Comparison of ENCODE assay signal across 12 mouse cellular contexts in genomic region chr5:123122181-123122580, GRCm38 (mm10). TPM values are rescaled to one million over a fixed set of nuclear protein-coding genes. Genes with fewer than 3 reads are reported as not detected.
DNase-seq lines count a peak whose midpoint lies in the region; ATAC-seq and TF ChIP-seq lines count a peak whose summit lies in the region.
"Had no signal": no experiment of that assay in that cellular context is flagged by ENCODE, and none has a peak within 500 bp of the region (broad histone marks: within the 10 kb centered on the region; RNA-seq: fewer than 3 reads in every experiment).

No protein-coding gene starts in this region.

- no peak overlapping the region for H3K4me3 ChIP-seq in forebrain, postnatal 0 days (ENCODE audit: low read depth, low read length)
- no peak overlapping the region for H3K4me3 ChIP-seq in forebrain, embryonic 10.5 days
- H3K4me3 ChIP-seq in lung, postnatal 0 days (ENCODE audit: low read depth, low read length) = no peak overlapping the region
- no peak overlapping the region for H3K4me3 ChIP-seq in bone marrow, adult 2 months (replicated peaks; ENCODE audit: control insufficient read depth, low read depth, low read length)
- H3K4me3 ChIP-seq in forebrain, embryonic 13.5 days = no peak overlapping the region
- H3K4me3 ChIP-seq: liver, embryonic 13.5 days; midbrain, embryonic 13.5 days had no signal

- H3K27me3 ChIP-seq in forebrain, postnatal 0 days (ENCODE audit: insufficient read depth, low read length) = no peaks in the 10 kb centered on the region
- no peaks in the 10 kb centered on the region for H3K27me3 ChIP-seq in forebrain, embryonic 10.5 days (ENCODE audit: poor library complexity, severe bottlenecking)
- no peaks in the 10 kb centered on the region for H3K27me3 ChIP-seq in lung, postnatal 0 days (replicated peaks; ENCODE audit: insufficient read depth, low read length)
- H3K27me3 ChIP-seq in forebrain, embryonic 13.5 days = no peaks in the 10 kb centered on the region
- H3K27me3 ChIP-seq: liver, embryonic 13.5 days; midbrain, embryonic 13.5 days had no signal

- H3K27ac ChIP-seq in forebrain, postnatal 0 days (ENCODE audit: low read depth, low read length) = no peak overlapping the region
- no peak overlapping the region for H3K27ac ChIP-seq in forebrain, embryonic 10.5 days
- no peak overlapping the region for H3K27ac ChIP-seq in lung, postnatal 0 days (ENCODE audit: low read length)
- no peak overlapping the region for H3K27ac ChIP-seq in bone marrow, adult 2 months (ENCODE audit: control insufficient read depth, insufficient read depth, low read depth, low read length, poor library complexity)
- no peak overlapping the region for H3K27ac ChIP-seq in forebrain, embryonic 13.5 days
- H3K27ac ChIP-seq: liver, embryonic 13.5 days; midbrain, embryonic 13.5 days had no signal

- H3K4me1 ChIP-seq in forebrain, postnatal 0 days (ENCODE audit: insufficient read depth) = no peaks in the 10 kb centered on the region
- H3K4me1 ChIP-seq in forebrain, embryonic 10.5 days = peaks cover 21% of the 10 kb centered on the region
- H3K4me1 ChIP-seq in lung, postnatal 0 days (ENCODE audit: insufficient read depth, low read depth, low read length) = no peaks in the 10 kb centered on the region
- H3K4me1 ChIP-seq in bone marrow, adult 2 months (ENCODE audit: control insufficient read depth, insufficient read depth, low read length) = peaks cover 6% of the 10 kb centered on the region; the same call in 1 of the 2 replicates
- H3K4me1 ChIP-seq in forebrain, embryonic 13.5 days = no peaks in the 10 kb centered on the region

- no peak for DNase-seq in forebrain, postnatal 0 days
- no peak for DNase-seq in forebrain, embryonic 10.5 days (ENCODE audit: extremely low spot score, low spot score)
- no peak for DNase-seq in lung, postnatal 0 days (ENCODE audit: low spot score)
- DNase-seq in lung, postnatal 14 days = no peak
- DNase-seq in thymus, postnatal 14 days = peak; percentile 56
- DNase-seq in layer of hippocampus, adult 8-10 months (ENCODE audit: low spot score in 2 of 2) = no peak
- DNase-seq: cerebellum, postnatal 36 days; liver, embryonic 13.5 days had no signal

- 84% methylated on average over 4 of the region's 4 CpGs for WGBS in forebrain, postnatal 0 days
- 89% methylated on average over 4 of the region's 4 CpGs for WGBS in forebrain, embryonic 10.5 days
- WGBS in lung, postnatal 0 days = 92% methylated on average over 4 of the region's 4 CpGs
- WGBS in bone marrow, adult 2 months = 86% methylated on average over 4 of the region's 4 CpGs
- WGBS in forebrain, embryonic 13.5 days = 82% methylated on average over 4 of the region's 4 CpGs

- no peak overlapping the region for H3K9ac ChIP-seq in forebrain, postnatal 0 days
- no peak overlapping the region for H3K9ac ChIP-seq in lung, postnatal 0 days (replicated peaks; ENCODE audit: low read depth)
- no peak overlapping the region for H3K9ac ChIP-seq in forebrain, embryonic 13.5 days
- H3K9ac ChIP-seq: liver, embryonic 13.5 days; midbrain, embryonic 13.5 days had no signal

- peak; percentile 53 for TF ChIP-seq CTCF in forebrain, postnatal 0 days (IDR thresholded peaks at IDR 0.05; ENCODE audit: low read depth)
- peak; percentile 64 for TF ChIP-seq CTCF in lung, postnatal 0 days (IDR thresholded peaks at IDR 0.05)
- TF ChIP-seq CTCF in bone marrow, adult 2 months (IDR thresholded peaks at IDR 0.05; ENCODE audit: control insufficient read depth, insufficient read depth, low read length) = peak; percentile 63

- H3K4me2 ChIP-seq in forebrain, postnatal 0 days (ENCODE audit: low read depth) = no peak overlapping the region
- H3K4me2 ChIP-seq in lung, postnatal 0 days (replicated peaks; ENCODE audit: low read depth, low read length) = no peak overlapping the region
- no peak overlapping the region for H3K4me2 ChIP-seq in forebrain, embryonic 13.5 days
- H3K4me2 ChIP-seq: liver, embryonic 13.5 days; midbrain, embryonic 13.5 days had no signal

- TF ChIP-seq POLR2A in bone marrow, adult 2 months (IDR thresholded peaks at IDR 0.05; ENCODE audit: borderline replicate concordance, control insufficient read depth, low read depth, low read length) = no peak

- no peak for ATAC-seq in forebrain, postnatal 0 days
- no peak for ATAC-seq in lung, postnatal 0 days
- no peak for ATAC-seq in forebrain, embryonic 13.5 days
- ATAC-seq: hindbrain, embryonic 16.5 days; midbrain, embryonic 13.5 days had no signal

- no peak for TF ChIP-seq EP300 in lung, postnatal 0 days (IDR thresholded peaks at IDR 0.05)

- H3K36me3 ChIP-seq in forebrain, postnatal 0 days (ENCODE audit: insufficient read depth) = peaks cover 35% of the 10 kb centered on the region
- peaks cover 33% of the 10 kb centered on the region for H3K36me3 ChIP-seq in forebrain, embryonic 10.5 days (replicated peaks)
- no peaks in the 10 kb centered on the region; the same call in 1 of the 2 replicates for H3K36me3 ChIP-seq in lung, postnatal 0 days (ENCODE audit: insufficient read depth, low read length)
- peaks cover 41% of the 10 kb centered on the region for H3K36me3 ChIP-seq in forebrain, embryonic 13.5 days (ENCODE audit: poor library complexity, severe bottlenecking)

- H3K9me3 ChIP-seq in forebrain, postnatal 0 days (ENCODE audit: low read length) = no peaks in the 10 kb centered on the region
- 0 out of 2 replicates have a peak, but pooled peaks cover 3% of the 10 kb centered on the region for H3K9me3 ChIP-seq in forebrain, embryonic 10.5 days
- H3K9me3 ChIP-seq in lung, postnatal 0 days (ENCODE audit: low read length) = no peaks in the 10 kb centered on the region
- H3K9me3 ChIP-seq in forebrain, embryonic 13.5 days (replicated peaks) = no peaks in the 10 kb centered on the region; the same call in 1 of the 2 replicates
- H3K9me3 ChIP-seq: midbrain, embryonic 13.5 days had no signal

RNA-seq across cellular contexts. Expression of gene Rhof, which starts 10.3 kb away (rescaled TPM):
- 25.3 and 27.0 TPM in 2 replicates for total RNA-seq in forebrain, postnatal 0 days (2014; rRNA removed)
- 36.9 and 38.7 TPM in 2 replicates for polyA plus RNA-seq in forebrain, postnatal 0 days (2015; fragmentation: Nextera tagmentation; extraction: Ambion mirVana)
- 1.2 and 1.5 TPM in 2 replicates for polyA plus RNA-seq in forebrain, embryonic 10.5 days (2016; fragmentation: Nextera tagmentation; extraction: Ambion mirVana)
- polyA plus RNA-seq in lung, postnatal 0 days (2015; fragmentation: Nextera tagmentation; extraction: Ambion mirVana) = 12.4 and 16.8 TPM in 2 replicates
- 4.0 and 7.2 TPM in 2 replicates for polyA plus RNA-seq in bone marrow, adult 2 months (2011; ENCODE audit: insufficient read depth, insufficient read length, low replicate concordance, missing spikeins)
- 4.3 and 5.0 TPM in 2 replicates for polyA plus RNA-seq in forebrain, embryonic 13.5 days (2015; fragmentation: Nextera tagmentation; extraction: Ambion mirVana)
- 10 to 100 TPM; 42.0 to 46.6 (median 45.3) TPM for total RNA-seq in layer of hippocampus, adult 8-10 months (2022)

RNA-seq across cellular contexts. Expression of gene Setd1b, which starts 19.8 kb away (rescaled TPM):
- 3.9 and 5.6 TPM in 2 replicates for total RNA-seq in forebrain, postnatal 0 days (2014; rRNA removed)
- 5.1 and 7.6 TPM in 2 replicates for polyA plus RNA-seq in forebrain, postnatal 0 days (2015; fragmentation: Nextera tagmentation; extraction: Ambion mirVana)
- 7.6 and 8.1 TPM in 2 replicates for polyA plus RNA-seq in forebrain, embryonic 10.5 days (2016; fragmentation: Nextera tagmentation; extraction: Ambion mirVana)
- polyA plus RNA-seq in lung, postnatal 0 days (2015; fragmentation: Nextera tagmentation; extraction: Ambion mirVana) = 6.2 and 7.2 TPM in 2 replicates
- 27.7 and 34.2 TPM in 2 replicates for polyA plus RNA-seq in bone marrow, adult 2 months (2011; ENCODE audit: insufficient read depth, insufficient read length, low replicate concordance, missing spikeins)
- 13.4 and 13.9 TPM in 2 replicates for polyA plus RNA-seq in forebrain, embryonic 13.5 days (2015; fragmentation: Nextera tagmentation; extraction: Ambion mirVana)
- total RNA-seq in layer of hippocampus, adult 8-10 months (2022) = 10 to 100 TPM; 33.1 to 37.9 (median 35.0) TPM

RNA-seq across cellular contexts. Expression of gene Psmd9, which starts 47.0 kb away (rescaled TPM):
- 37.4 and 39.5 TPM in 2 replicates for total RNA-seq in forebrain, postnatal 0 days (2014; rRNA removed)
- 72.3 and 79.4 TPM in 2 replicates for polyA plus RNA-seq in forebrain, postnatal 0 days (2015; fragmentation: Nextera tagmentation; extraction: Ambion mirVana)
- 80.5 and 84.6 TPM in 2 replicates for polyA plus RNA-seq in forebrain, embryonic 10.5 days (2016; fragmentation: Nextera tagmentation; extraction: Ambion mirVana)
- 61.3 and 62.0 TPM in 2 replicates for polyA plus RNA-seq in lung, postnatal 0 days (2015; fragmentation: Nextera tagmentation; extraction: Ambion mirVana)
- polyA plus RNA-seq in bone marrow, adult 2 months (2011; ENCODE audit: insufficient read depth, insufficient read length, low replicate concordance, missing spikeins) = 70.7 and 83.3 TPM in 2 replicates
- polyA plus RNA-seq in forebrain, embryonic 13.5 days (2015; fragmentation: Nextera tagmentation; extraction: Ambion mirVana) = 75.5 and 77.3 TPM in 2 replicates
- total RNA-seq in layer of hippocampus, adult 8-10 months (2022) = 10 to 100 TPM; 26.2 to 34.3 (median 27.4) TPM

RNA-seq across cellular contexts. Expression of gene Tmem120b, which starts 54.0 kb away (rescaled TPM):
- total RNA-seq in forebrain, postnatal 0 days (2014; rRNA removed) = 18.0 and 18.1 TPM in 2 replicates
- 21.2 and 22.2 TPM in 2 replicates for polyA plus RNA-seq in forebrain, postnatal 0 days (2015; fragmentation: Nextera tagmentation; extraction: Ambion mirVana)
- 8.3 and 10.4 TPM in 2 replicates for polyA plus RNA-seq in forebrain, embryonic 10.5 days (2016; fragmentation: Nextera tagmentation; extraction: Ambion mirVana)
- 11.9 and 12.2 TPM in 2 replicates for polyA plus RNA-seq in lung, postnatal 0 days (2015; fragmentation: Nextera tagmentation; extraction: Ambion mirVana)
- 33.5 and 38.8 TPM in 2 replicates for polyA plus RNA-seq in bone marrow, adult 2 months (2011; ENCODE audit: insufficient read depth, insufficient read length, low replicate concordance, missing spikeins)
- polyA plus RNA-seq in forebrain, embryonic 13.5 days (2015; fragmentation: Nextera tagmentation; extraction: Ambion mirVana) = 10.9 and 11.0 TPM in 2 replicates
- 10 to 100 TPM; 15.4 to 22.0 (median 18.7) TPM for total RNA-seq in layer of hippocampus, adult 8-10 months (2022)
